Comparison of ENCODE assay signal across 8 mouse cellular contexts in the genomic region with DNA sequence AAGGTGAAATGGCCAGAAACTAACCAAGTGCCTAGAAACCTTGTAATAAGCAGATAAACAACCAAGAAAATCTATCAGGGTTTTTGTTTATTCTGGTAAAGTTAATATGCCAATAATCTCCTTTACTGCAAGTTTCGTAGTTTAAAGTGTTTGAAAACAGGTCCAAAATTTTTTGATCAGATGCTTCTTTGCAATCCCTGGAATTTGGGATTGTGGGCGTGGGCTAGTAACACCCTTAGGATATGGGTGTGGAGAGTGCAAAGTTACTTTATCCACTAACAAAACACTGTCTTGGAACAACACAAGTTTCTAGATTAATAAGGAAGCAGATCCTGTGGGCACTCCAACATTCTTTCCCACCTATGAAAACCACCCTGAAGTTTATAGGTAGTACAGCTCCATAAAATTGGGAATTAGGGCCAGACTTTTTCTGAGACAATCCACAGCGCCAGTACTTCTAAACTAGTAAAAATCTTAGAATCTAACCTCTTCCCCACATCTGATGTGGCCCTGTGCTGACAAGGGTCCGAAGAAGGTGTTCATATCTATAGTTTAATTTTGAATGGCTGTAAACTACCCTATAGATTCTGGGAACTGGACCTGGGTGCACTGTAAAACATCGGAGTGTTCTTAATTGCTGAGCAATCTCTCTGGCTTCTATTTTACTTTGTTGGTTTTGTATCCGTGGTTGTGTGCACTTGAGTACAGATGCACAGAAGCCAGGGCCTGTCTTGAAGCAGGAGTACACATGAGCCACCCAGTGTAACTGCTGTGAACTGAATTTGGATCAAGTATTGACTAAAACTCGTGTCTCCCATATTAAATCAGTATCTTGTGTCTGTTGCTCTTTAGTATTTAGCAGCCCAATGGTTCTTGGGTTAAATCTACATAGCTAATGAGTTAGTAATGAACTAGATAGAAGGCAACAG. TPM values are rescaled to one million over a fixed set of nuclear protein-coding genes. Genes with fewer than 3 reads are reported as not detected.
DNase-seq lines count a peak whose midpoint lies in the region; ATAC-seq lines count a peak whose summit lies in the region.

No protein-coding gene starts in this region.

- H3K4me2 ChIP-seq in heart, embryonic 11.5 days, result peak overlapping the region; percentile 90
- peak overlapping the region; percentile 93 for H3K4me2 ChIP-seq in hindbrain, embryonic 12.5 days (replicated peaks)
- H3K4me2 ChIP-seq in midbrain, embryonic 11.5 days, result peak overlapping the region; percentile 80

- ATAC-seq in heart, embryonic 11.5 days (replicated peaks; ENCODE audit: insufficient number of reproducible peaks, low FRiP score, low TSS enrichment), result no peak
- ATAC-seq in hindbrain, embryonic 12.5 days (ENCODE audit: low FRiP score), result no peak
- ATAC-seq in midbrain, embryonic 11.5 days (ENCODE audit: low FRiP score), result no peak
- ATAC-seq in megakaryocyte-erythroid progenitor cell, adult 5-6 weeks (replicated peaks; ENCODE audit: low FRiP score, low TSS enrichment, poor library complexity, severe bottlenecking), result no peak

- peak overlapping the region; percentile 89 for H3K9ac ChIP-seq in heart, embryonic 11.5 days (ENCODE audit: low read depth, low read length)
- peak overlapping the region; percentile 79 for H3K9ac ChIP-seq in hindbrain, embryonic 12.5 days
- peak overlapping the region; percentile 84 for H3K9ac ChIP-seq in midbrain, embryonic 11.5 days (ENCODE audit: low read length)

- peaks cover 11% of the 10 kb centered on the region for H3K36me3 ChIP-seq in heart, embryonic 11.5 days (ENCODE audit: control insufficient read depth, insufficient read depth, low read length)
- peaks cover 13% of the 10 kb centered on the region for H3K36me3 ChIP-seq in hindbrain, embryonic 12.5 days
- peaks cover 10% of the 10 kb centered on the region for H3K36me3 ChIP-seq in midbrain, embryonic 11.5 days (ENCODE audit: control insufficient read depth, insufficient read depth, low read length)

- WGBS in heart, embryonic 11.5 days (ENCODE audit: insufficient replicate concordance), result 15% methylated on average over 7 of the region's 7 CpGs
- 23% methylated on average over 7 of the region's 7 CpGs for WGBS in hindbrain, embryonic 12.5 days
- whole genome bisulfite sequencing in midbrain, embryonic 11.5 days, result 19% methylated on average over 7 of the region's 7 CpGs

- intact Hi-C loops in heart, postnatal 14 days (cut with DNase I), result loop anchor here (2.0 kb wide), 1 partner anchor 22 kb away; a partner anchor contains a TSS

- H3K27ac ChIP-seq in heart, embryonic 11.5 days (ENCODE audit: low read depth, low read length), result peak overlapping the region; percentile 91
- H3K27ac ChIP-seq in hindbrain, embryonic 12.5 days, result peak overlapping the region; percentile 82; the same call in 1 of the 2 replicates
- peak overlapping the region; percentile 69; the same call in 1 of the 2 replicates for H3K27ac ChIP-seq in midbrain, embryonic 11.5 days (ENCODE audit: low read depth, low read length)

- H3K4me1 ChIP-seq in heart, embryonic 11.5 days (ENCODE audit: control insufficient read depth, insufficient read depth, low read length), result peaks cover 25% of the 10 kb centered on the region
- peaks cover 28% of the 10 kb centered on the region for H3K4me1 ChIP-seq in hindbrain, embryonic 12.5 days
- peaks cover 12% of the 10 kb centered on the region for H3K4me1 ChIP-seq in midbrain, embryonic 11.5 days (ENCODE audit: control insufficient read depth, insufficient read depth, low read length)

- peak overlapping the region; percentile 87 for H3K4me3 ChIP-seq in heart, embryonic 11.5 days (ENCODE audit: low read depth, low read length)
- peak overlapping the region; percentile 71 for H3K4me3 ChIP-seq in hindbrain, embryonic 12.5 days
- H3K4me3 ChIP-seq in midbrain, embryonic 11.5 days (ENCODE audit: low read depth, low read length), result peak overlapping the region; percentile 73

- no peaks in the 10 kb centered on the region for H3K9me3 ChIP-seq in heart, embryonic 11.5 days (replicated peaks; ENCODE audit: control insufficient read depth, low read length)
- no peaks in the 10 kb centered on the region for H3K9me3 ChIP-seq in hindbrain, embryonic 12.5 days (replicated peaks)
- H3K9me3 ChIP-seq in midbrain, embryonic 11.5 days (ENCODE audit: control insufficient read depth, low read length), result no peaks in the 10 kb centered on the region

- DNase-seq in heart, postnatal 14 days, result no peak
- DNase-seq in NIH3T3 (ENCODE audit: low read depth), result peak; percentile 40
- DNase-seq in midbrain, embryonic 11.5 days (ENCODE audit: low spot score, missing footprints), result no peak
- DNase-seq in cerebellum, postnatal 14 days, result no peak
- DNase-seq in T-cell, adult 2 months (ENCODE audit: low spot score), result no peak

- H3K27me3 ChIP-seq in heart, embryonic 11.5 days (ENCODE audit: control insufficient read depth, insufficient read depth, low read length), result no peaks in the 10 kb centered on the region
- H3K27me3 ChIP-seq in hindbrain, embryonic 12.5 days, result no peaks in the 10 kb centered on the region
- H3K27me3 ChIP-seq in midbrain, embryonic 11.5 days (ENCODE audit: control insufficient read depth, insufficient read depth, low read length), result no peaks in the 10 kb centered on the region

RNA-seq across cellular contexts. Expression of a gene that starts 1.0 kb away (rescaled TPM):
- 38.7 and 39.6 TPM in 2 replicates for polyA plus RNA-seq in heart, embryonic 11.5 days (2014; fragmentation: Nextera tagmentation; extraction: Ambion mirVana)
- 10 to 100 TPM; 12.6 to 13.5 TPM for total RNA-seq in heart, postnatal 14 days (2021)
- 21.1 and 21.3 TPM in 2 replicates for polyA plus RNA-seq in hindbrain, embryonic 12.5 days (2016; fragmentation: Nextera tagmentation; extraction: Ambion mirVana)
- 39.5 and 39.6 TPM in 2 replicates for polyA plus RNA-seq in midbrain, embryonic 11.5 days (2014; fragmentation: Nextera tagmentation; extraction: Ambion mirVana)
- 63.2 and 82.8 TPM in 2 replicates for total RNA-seq in megakaryocyte-erythroid progenitor cell, adult 5-6 weeks (2014; fragmentation: Nextera tagmentation)
- total RNA-seq in megakaryocyte-erythroid progenitor cell, adult 5-6 weeks (2017), result 121 and 133 TPM in 2 replicates

RNA-seq across cellular contexts. Expression of a gene that starts 1.3 kb away (rescaled TPM):
- 270 and 300 TPM in 2 replicates for polyA plus RNA-seq in heart, embryonic 11.5 days (2014; fragmentation: Nextera tagmentation; extraction: Ambion mirVana)
- 100 to 1,000 TPM; 142 to 144 TPM for total RNA-seq in heart, postnatal 14 days (2021)
- polyA plus RNA-seq in hindbrain, embryonic 12.5 days (2016; fragmentation: Nextera tagmentation; extraction: Ambion mirVana), result 230 and 240 TPM in 2 replicates
- 417 and 427 TPM in 2 replicates for polyA plus RNA-seq in midbrain, embryonic 11.5 days (2014; fragmentation: Nextera tagmentation; extraction: Ambion mirVana)
- total RNA-seq in megakaryocyte-erythroid progenitor cell, adult 5-6 weeks (2014; fragmentation: Nextera tagmentation), result 238 and 301 TPM in 2 replicates
- total RNA-seq in megakaryocyte-erythroid progenitor cell, adult 5-6 weeks (2017), result 403 and 467 TPM in 2 replicates

RNA-seq across cellular contexts. Expression of a gene that starts 22.1 kb away (rescaled TPM):
- polyA plus RNA-seq in heart, embryonic 11.5 days (2014; fragmentation: Nextera tagmentation; extraction: Ambion mirVana), result 51.4 and 51.9 TPM in 2 replicates
- total RNA-seq in heart, postnatal 14 days (2021), result 10 to 100 TPM; 61.7 to 66.3 TPM
- 76.0 and 79.9 TPM in 2 replicates for polyA plus RNA-seq in hindbrain, embryonic 12.5 days (2016; fragmentation: Nextera tagmentation; extraction: Ambion mirVana)
- 71.9 and 74.5 TPM in 2 replicates for polyA plus RNA-seq in midbrain, embryonic 11.5 days (2014; fragmentation: Nextera tagmentation; extraction: Ambion mirVana)
- 143 and 165 TPM in 2 replicates for total RNA-seq in megakaryocyte-erythroid progenitor cell, adult 5-6 weeks (2014; fragmentation: Nextera tagmentation)
- 199 and 258 TPM in 2 replicates for total RNA-seq in megakaryocyte-erythroid progenitor cell, adult 5-6 weeks (2017)

RNA-seq across cellular contexts. Expression of a gene that starts 47.1 kb away (rescaled TPM):
- 17.9 and 20.1 TPM in 2 replicates for polyA plus RNA-seq in heart, embryonic 11.5 days (2014; fragmentation: Nextera tagmentation; extraction: Ambion mirVana)
- total RNA-seq in heart, postnatal 14 days (2021), result 10 to 100 TPM; 12.8 to 13.6 TPM
- polyA plus RNA-seq in hindbrain, embryonic 12.5 days (2016; fragmentation: Nextera tagmentation; extraction: Ambion mirVana), result 18.0 and 22.4 TPM in 2 replicates
- polyA plus RNA-seq in midbrain, embryonic 11.5 days (2014; fragmentation: Nextera tagmentation; extraction: Ambion mirVana), result 15.6 and 17.3 TPM in 2 replicates
- 41.1 and 55.8 TPM in 2 replicates for total RNA-seq in megakaryocyte-erythroid progenitor cell, adult 5-6 weeks (2014; fragmentation: Nextera tagmentation)
- total RNA-seq in megakaryocyte-erythroid progenitor cell, adult 5-6 weeks (2017), result 21.4 and 41.4 TPM in 2 replicates

RNA-seq across cellular contexts. Expression of a gene that starts 51.5 kb away (rescaled TPM):
- polyA plus RNA-seq in heart, embryonic 11.5 days (2014; fragmentation: Nextera tagmentation; extraction: Ambion mirVana), result 0.46 TPM in 1 of 2 replicates, not detected in the other
- not detected for total RNA-seq in heart, postnatal 14 days (2021)
- polyA plus RNA-seq in hindbrain, embryonic 12.5 days (2016; fragmentation: Nextera tagmentation; extraction: Ambion mirVana), result 0.59 TPM in 1 of 2 replicates, not detected in the other
- 0.37 TPM in 1 of 2 replicates, not detected in the other for polyA plus RNA-seq in midbrain, embryonic 11.5 days (2014; fragmentation: Nextera tagmentation; extraction: Ambion mirVana)
- 4.7 TPM in 1 of 2 replicates, not detected in the other for total RNA-seq in megakaryocyte-erythroid progenitor cell, adult 5-6 weeks (2014; fragmentation: Nextera tagmentation)
- not detected in 2 replicates for total RNA-seq in megakaryocyte-erythroid progenitor cell, adult 5-6 weeks (2017)
